Mouse (Mus musculus) myocyte (in vitro differentiated cells): ENCODE results near the gene Wwox. TPM values are rescaled to one million over a fixed set of nuclear protein-coding genes. Genes with fewer than 3 reads are reported as not detected.
A peak's percentile ranks its signal among the peaks of the same experiment; 100 is the strongest.
"Not testable (repeated sequence)": the region's sequence is repeated elsewhere in the genome, so short reads cannot be mapped to it uniquely, and the experiment has no call there.

ENCODE experiments used
- H3K27me3 ChIP-seq: one replicate; pipeline ENCODE4 v1.6.1; 2011; ENCODE audit not compliant: control insufficient read depth, insufficient read depth, insufficient read length
- H3K36me3 ChIP-seq: one replicate; pipeline ENCODE4 v1.6.1; 2011; ENCODE audit not compliant: control insufficient read depth, insufficient read depth
- H3K4me2 ChIP-seq: one replicate; pipeline ENCODE4 v1.6.1; 2011; ENCODE audit warnings: low read depth, control low read depth
- H3K4me3 ChIP-seq: one replicate; pipeline ENCODE4 v1.5.1; 2011; ENCODE audit warnings: mild to moderate bottlenecking, control low read depth, moderate library complexity
- H3K79me2 ChIP-seq: one replicate; pipeline ENCODE4 v1.6.1; 2011; ENCODE audit not compliant: control insufficient read depth, insufficient read depth
- H3ac ChIP-seq: one replicate; pipeline ENCODE4 v1.6.1; 2011; ENCODE audit not compliant: control insufficient read depth, insufficient read length
- CEBPB ChIP-seq: IDR thresholded peaks from 2 replicates; pipeline ENCODE4 v1.6.1; 2011; ENCODE audit warnings: mild to moderate bottlenecking, moderate library complexity; ENCODE audit not compliant: poor library complexity, insufficient read depth, severe bottlenecking
- E2F4 ChIP-seq: IDR thresholded peaks from one replicate; pipeline ENCODE4 v1.6.1; 2011; ENCODE audit warnings: mild to moderate bottlenecking, control low read depth, moderate library complexity; ENCODE audit not compliant: insufficient read depth
- MAX ChIP-seq: IDR thresholded peaks from one replicate; pipeline ENCODE4 v1.6.1; 2011; ENCODE audit warnings: low read depth, mild to moderate bottlenecking, control low read depth
- MYOD1 ChIP-seq, 3 experiments: IDR thresholded peaks; one replicate each; pipeline ENCODE4 v1.6.1; 2011; ENCODE audit warnings: control low read depth in 2 of 3, low read depth in 2 of 3, mild to moderate bottlenecking in 2 of 3, moderate library complexity in 1 of 3; ENCODE audit not compliant: insufficient read length in 2 of 3, control insufficient read depth in 1 of 3
- MYOG ChIP-seq, 3 experiments: IDR thresholded peaks; one replicate each; pipeline ENCODE4 v1.6.1; 2011; ENCODE audit warnings: control low read depth in 2 of 3, low read depth in 2 of 3, mild to moderate bottlenecking in 2 of 3; ENCODE audit not compliant: insufficient read length in 2 of 3, control insufficient read depth in 1 of 3, insufficient read depth in 1 of 3
- POLR2A ChIP-seq: IDR thresholded peaks from one replicate; pipeline ENCODE4 v1.6.1; 2011; ENCODE audit warnings: low read depth, mild to moderate bottlenecking, control low read depth, moderate library complexity; ENCODE audit not compliant: insufficient read length
- POLR2AphosphoS2 ChIP-seq: IDR thresholded peaks from one replicate; pipeline ENCODE4 v1.6.1; 2011; ENCODE audit warnings: low read depth, control low read depth; ENCODE audit not compliant: insufficient read length
- REST ChIP-seq: IDR thresholded peaks from one replicate; pipeline ENCODE4 v1.6.1; 2011; ENCODE audit warnings: mild to moderate bottlenecking, control low read depth, moderate library complexity; ENCODE audit not compliant: insufficient read depth, insufficient read length
- SRF ChIP-seq: IDR thresholded peaks from one replicate; pipeline ENCODE4 v1.6.1; 2011; ENCODE audit warnings: low read depth; ENCODE audit not compliant: control insufficient read depth, insufficient read length
- TCF12 ChIP-seq: IDR thresholded peaks from one replicate; pipeline ENCODE4 v1.6.1; 2011; ENCODE audit warnings: mild to moderate bottlenecking, control low read depth; ENCODE audit not compliant: poor library complexity, insufficient read depth, severe bottlenecking
- TCF3 ChIP-seq: IDR thresholded peaks from one replicate; pipeline ENCODE4 v1.6.1; 2011; ENCODE audit warnings: low read depth, control low read depth; ENCODE audit not compliant: insufficient read length
- USF1 ChIP-seq: IDR thresholded peaks from one replicate; pipeline ENCODE4 v1.6.1; 2011; ENCODE audit warnings: low read depth, mild to moderate bottlenecking, control low read depth, moderate library complexity
- polyA plus RNA-seq: library from polyadenylated mRNA; unstranded; fragments of >200 nt; fragmentation: generic; extraction: Trizol; gene quantifications from one replicate; pipeline ENCODE4 v1.2.1, GENCODE M21; 2012; ENCODE audit warnings: missing spikeins

The Wwox gene
- polyA plus RNA-seq, 1 experiment, result 8.6 TPM

DNA sequence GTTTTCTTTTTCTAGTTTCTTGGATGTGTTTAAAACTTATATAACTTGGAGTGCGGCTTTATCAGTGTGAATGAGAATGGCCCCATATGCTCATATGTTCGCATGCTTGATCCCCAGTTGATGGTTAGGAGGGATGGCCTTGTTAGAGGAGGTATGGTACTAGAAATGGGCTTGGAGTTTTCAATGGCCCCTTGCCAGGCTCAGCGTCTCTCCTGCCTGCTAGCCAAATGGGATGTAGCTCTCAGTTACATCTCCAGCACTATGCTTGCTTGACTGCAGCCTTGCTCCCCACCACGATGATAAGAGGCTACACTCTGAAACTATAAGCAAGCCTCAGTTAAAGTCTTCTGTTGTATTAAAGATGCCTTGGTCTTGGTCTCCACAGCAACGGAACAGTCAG, 387.5 kb downstream of the Wwox start:
- no peak for TF ChIP-seq MAX
- TF ChIP-seq SRF, result no peak
- no peak for TF ChIP-seq TCF3
- TF ChIP-seq USF1, result no peak
- no peak for TF ChIP-seq POLR2A
- TF ChIP-seq REST, result no peak
- TF ChIP-seq CEBPB, result no peak

GRCm38 (mm10) chr8:114827810-114828209, 388.4 kb downstream of the Wwox start:
- not testable (repeated sequence) for H3K4me2 ChIP-seq, H3K4me3 ChIP-seq, H3ac ChIP-seq, H3K27me3 ChIP-seq, H3K79me2 ChIP-seq, H3K36me3 ChIP-seq

More for the DNA sequence above, 387.5 kb downstream of the Wwox start:
- Histone ChIP-seq H3K79me2 (no peaks in the 10 kb centered on the region), H3K4me3 (no peak overlapping the region), H3K27me3 (no peaks in the 10 kb centered on the region), H3K4me2 (no peak overlapping the region), H3ac (no peak overlapping the region), H3K36me3 (no peaks in the 10 kb centered on the region)

DNA sequence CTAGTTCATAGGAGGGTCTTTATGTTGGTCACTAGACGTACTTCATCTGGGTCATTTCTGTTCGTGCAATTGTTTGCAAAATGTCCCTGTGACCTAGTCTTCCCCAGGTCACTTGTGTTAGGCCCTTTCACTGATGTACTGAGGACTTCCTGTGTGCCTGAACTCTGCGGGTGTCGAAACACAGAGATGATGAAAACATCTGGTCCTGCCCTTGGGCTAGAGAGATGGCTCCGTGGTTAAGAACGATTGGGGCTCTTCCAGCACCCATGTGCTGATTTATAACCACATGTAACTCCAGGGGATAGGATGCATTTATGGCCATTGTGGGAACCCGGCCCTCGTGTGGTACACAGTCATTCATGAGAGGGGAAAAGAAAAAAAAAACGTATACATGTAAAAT, 392.1 kb downstream of the Wwox start:
- Histone ChIP-seq H3K4me3 (no peak overlapping the region), H3K4me2 (no peak overlapping the region), H3K36me3 (no peaks in the 10 kb centered on the region), H3K79me2 (no peaks in the 10 kb centered on the region), H3ac (no peak overlapping the region), H3K27me3 (no peaks in the 10 kb centered on the region)
- no peak for TF ChIP-seq E2F4
- TF ChIP-seq USF1, result no peak
- no peak for TF ChIP-seq TCF3
- TF ChIP-seq SRF, result no peak
- no peak for TF ChIP-seq POLR2AphosphoS2
- no peak for TF ChIP-seq MYOG (IDR thresholded peaks at IDR 0.05; ENCODE audit: control insufficient read depth in 1 of 3, insufficient read depth in 1 of 3, insufficient read length in 2 of 3, low read depth in 2 of 3)
- no peak for TF ChIP-seq REST
- TF ChIP-seq MAX, result no peak
- TF ChIP-seq TCF12, result no peak
- no peak for TF ChIP-seq MYOD1 (IDR thresholded peaks at IDR 0.05; ENCODE audit: control insufficient read depth in 1 of 3, insufficient read length in 2 of 3, low read depth in 2 of 3)
- no peak for TF ChIP-seq POLR2A
- no peak for TF ChIP-seq CEBPB

GRCm38 (mm10) chr8:114832251-114832774, 392.9 kb downstream of the Wwox start:
- no peaks in the 10 kb centered on the region for H3K36me3 ChIP-seq
- TF ChIP-seq MYOD1 (IDR thresholded peaks at IDR 0.05; ENCODE audit: control insufficient read depth in 1 of 3, insufficient read length in 2 of 3, low read depth in 2 of 3) (no peak), TCF12 (no peak), REST (no peak), USF1 (no peak), TCF3 (no peak), CEBPB (no peak), POLR2A (no peak), E2F4 (no peak), SRF (no peak), MYOG (IDR thresholded peaks at IDR 0.05; ENCODE audit: control insufficient read depth in 1 of 3, insufficient read depth in 1 of 3, insufficient read length in 2 of 3, low read depth in 2 of 3) (no peak), MAX (no peak), POLR2AphosphoS2 (no peak)
- H3K4me2 ChIP-seq, result no peak overlapping the region
- H3K27me3 ChIP-seq, result no peaks in the 10 kb centered on the region
- no peak overlapping the region for H3K4me3 ChIP-seq
- no peaks in the 10 kb centered on the region for H3K79me2 ChIP-seq
- H3ac ChIP-seq, result no peak overlapping the region

- no peaks in the 10 kb centered on the region for H3K79me2 ChIP-seq
- H3K4me3 ChIP-seq, result no peak overlapping the region
- no peak for TF ChIP-seq E2F4
- TF ChIP-seq MYOG (IDR thresholded peaks at IDR 0.05; ENCODE audit: control insufficient read depth in 1 of 3, insufficient read depth in 1 of 3, insufficient read length in 2 of 3, low read depth in 2 of 3), result peak in 2 of 3 experiments; percentile 7
- no peaks in the 10 kb centered on the region for H3K27me3 ChIP-seq
- no peak overlapping the region for H3K4me2 ChIP-seq
- H3ac ChIP-seq, result no peak overlapping the region
- no peaks in the 10 kb centered on the region for H3K36me3 ChIP-seq
Observed at GRCm38 (mm10) chr8:114834730-114835129, 395.3 kb downstream of the Wwox start.

DNA sequence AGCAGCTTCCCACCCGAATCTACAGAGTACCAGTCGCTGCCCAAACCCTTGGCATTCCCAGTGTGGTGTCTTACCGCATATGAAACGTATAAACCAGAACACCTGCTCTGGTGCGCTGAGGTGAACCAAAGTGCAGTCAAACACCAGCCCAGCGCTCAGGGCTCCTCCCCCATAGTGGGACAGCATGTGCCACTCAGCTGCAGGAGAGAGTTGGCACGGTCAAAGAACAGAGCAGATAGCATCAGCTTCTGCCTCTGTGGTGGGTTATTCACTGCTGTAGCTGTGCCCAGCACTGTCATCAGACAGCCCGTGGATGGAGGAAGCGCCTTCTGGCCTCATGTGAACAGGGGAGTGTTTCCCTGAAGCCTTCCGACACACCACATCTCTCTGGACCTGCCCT, 400.5 kb downstream of the Wwox start:
- Histone ChIP-seq H3K79me2 (no peaks in the 10 kb centered on the region), H3K4me2 (no peak overlapping the region), H3ac (no peak overlapping the region), H3K36me3 (no peaks in the 10 kb centered on the region), H3K4me3 (no peak overlapping the region), H3K27me3 (no peaks in the 10 kb centered on the region)
- no peak for TF ChIP-seq USF1
- TF ChIP-seq E2F4, result no peak
- no peak for TF ChIP-seq REST
- no peak for TF ChIP-seq TCF12
- no peak for TF ChIP-seq TCF3
- no peak for TF ChIP-seq MYOD1 (IDR thresholded peaks at IDR 0.05; ENCODE audit: control insufficient read depth in 1 of 3, insufficient read length in 2 of 3, low read depth in 2 of 3)
